Mouse (Mus musculus) midbrain, embryonic 13.5 days (tissue): ENCODE measurements at regions not wholly inside any gene's neighbourhood (a gene's known extent, or its start where the extent isn't known, plus 50 kb on each side); places are given as distances from the start of the nearest gene placed in this dataset.
A peak's percentile ranks its signal among the peaks of the same experiment; 100 is the strongest.

ENCODE experiments used
- ATAC-seq: fragments of 200-750 bp; cut with Nextera tagmentation; 2 replicates; pipeline ENCODE4 v1.8.0; 2017; ENCODE audit warnings: mild to moderate bottlenecking, moderate TSS enrichment, moderate library complexity
- H3K27ac ChIP-seq: fragments of 300-500 bp; sonication (generic); 2 replicates; pipeline ENCODE4 v1.5.1; 2015; ENCODE audit warnings: inconsistent platforms, mild to moderate bottlenecking, moderate library complexity
- H3K27me3 ChIP-seq: fragments of 300-500 bp; sonication (generic); 2 replicates; pipeline ENCODE4 v1.6.1; 2015; ENCODE audit warnings: mild to moderate bottlenecking, inconsistent platforms
- H3K36me3 ChIP-seq: fragments of 300-500 bp; sonication (generic); 2 replicates; pipeline ENCODE4 v1.6.1; 2015; ENCODE audit warnings: mild to moderate bottlenecking, inconsistent platforms
- H3K4me1 ChIP-seq: fragments of 300-500 bp; sonication (generic); replicated peaks from 2 replicates; pipeline ENCODE4 v1.6.1; 2015; ENCODE audit warnings: inconsistent platforms
- H3K4me2 ChIP-seq: fragments of 300-500 bp; sonication (generic); replicated peaks from 2 replicates; pipeline ENCODE4 v1.6.1; 2015; ENCODE audit warnings: moderate library complexity, mild to moderate bottlenecking, inconsistent platforms
- H3K4me3 ChIP-seq: fragments of 300-500 bp; sonication (generic); replicated peaks from 2 replicates; pipeline ENCODE4 v1.5.1; 2015; ENCODE audit warnings: mild to moderate bottlenecking, inconsistent platforms
- H3K9ac ChIP-seq: fragments of 300-500 bp; sonication (generic); replicated peaks from 2 replicates; pipeline ENCODE4 v1.6.1; 2015; ENCODE audit warnings: mild to moderate bottlenecking, inconsistent platforms
- H3K9me3 ChIP-seq: fragments of 300-500 bp; sonication (generic); 2 replicates; pipeline ENCODE4 v1.6.1; 2016; ENCODE audit warnings: mild to moderate bottlenecking, inconsistent platforms
- WGBS: fragments of 180-500 bp; shearing (Covaris S2); methylation state at CpG from one replicate; pipeline ENCODE4 v1.1.7; 2015; 5-methylcytosine and 5-hydroxymethylcytosine counted together

DNA sequence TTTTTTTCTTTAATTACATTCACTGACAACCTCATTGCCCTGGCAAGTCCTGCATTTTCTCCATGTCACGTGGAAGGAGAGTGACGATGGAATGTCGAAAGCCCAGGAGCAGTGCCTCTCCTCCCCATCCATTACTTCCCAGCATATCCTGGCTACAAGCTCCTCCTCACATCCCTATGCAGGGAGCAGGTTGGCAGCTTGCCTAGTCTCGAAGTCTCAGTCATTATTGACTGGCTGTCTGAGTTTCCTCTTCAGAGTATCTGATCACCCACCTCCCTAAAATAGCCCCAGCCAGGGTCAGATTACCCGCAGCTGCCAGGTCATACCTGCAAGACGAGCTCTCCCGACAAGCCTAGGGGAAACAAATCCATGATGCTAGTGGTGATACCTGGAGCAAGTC lies 83.7 kb upstream of the Galnt15 start:
- no peak overlapping the region for H3K4me2 ChIP-seq
- no peaks in the 10 kb centered on the region for H3K9me3 ChIP-seq
- H3K27me3 ChIP-seq: no peaks in the 10 kb centered on the region
- ATAC-seq: no peak
- 82% methylated on average over 7 of the region's 7 CpGs for WGBS
- peaks cover 9% of the 10 kb centered on the region; the same call in 1 of the 2 replicates for H3K4me1 ChIP-seq
- H3K27ac ChIP-seq: no peak overlapping the region
- no peak overlapping the region for H3K4me3 ChIP-seq
- H3K9ac ChIP-seq: no peak overlapping the region
- H3K36me3 ChIP-seq: no peaks in the 10 kb centered on the region

DNA sequence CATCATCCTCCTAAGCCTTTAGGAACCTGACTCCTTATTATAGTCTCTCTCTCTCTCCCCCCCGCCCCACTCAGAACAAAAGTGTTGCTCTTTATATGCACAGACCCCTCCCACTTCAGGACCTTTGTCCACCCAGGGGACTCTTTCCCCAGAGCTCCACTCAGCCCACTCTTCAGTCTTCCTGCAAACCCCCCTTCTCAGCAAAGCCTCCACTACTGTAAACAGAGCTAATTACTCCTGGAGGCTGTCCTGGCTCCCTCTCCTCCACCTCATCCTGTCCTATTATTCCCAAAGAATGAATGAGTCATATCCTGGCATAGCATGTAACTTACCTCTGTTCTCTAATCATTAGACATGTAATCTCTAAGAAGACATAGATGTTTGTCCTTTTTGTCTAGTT lies 82.8 kb upstream of the Galnt15 start:
- H3K4me2 ChIP-seq: no peak overlapping the region
- 56% methylated on average over 1 of the region's 1 CpGs for WGBS
- H3K27ac ChIP-seq: no peak overlapping the region
- no peaks in the 10 kb centered on the region for H3K27me3 ChIP-seq
- no peaks in the 10 kb centered on the region for H3K36me3 ChIP-seq
- no peaks in the 10 kb centered on the region for H3K9me3 ChIP-seq
- peak; percentile 37; the same call in 1 of the 2 replicates for ATAC-seq
- peaks cover 9% of the 10 kb centered on the region; the same call in 1 of the 2 replicates for H3K4me1 ChIP-seq
- no peak overlapping the region for H3K9ac ChIP-seq
- H3K4me3 ChIP-seq: no peak overlapping the region

DNA sequence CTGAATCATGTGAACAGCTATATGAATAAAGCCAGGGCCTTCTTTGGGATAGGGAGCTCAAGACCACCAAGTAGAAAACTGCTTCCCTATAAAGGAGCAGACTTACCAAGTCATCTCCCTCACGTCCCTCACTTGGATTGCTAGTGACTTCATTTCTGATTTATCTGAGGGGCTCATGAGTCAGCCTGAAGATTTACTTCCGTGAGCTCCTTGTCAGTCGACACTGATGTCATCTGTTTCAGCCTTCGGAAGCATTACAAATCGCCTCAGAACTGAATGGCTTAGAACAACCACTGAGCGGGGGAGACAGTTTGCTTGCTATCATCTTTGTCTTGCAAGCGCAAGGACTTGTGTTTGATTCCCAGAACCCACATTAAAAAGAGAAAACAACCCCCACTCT lies 81.5 kb upstream of the Galnt15 start:
- no peak overlapping the region for H3K4me2 ChIP-seq
- H3K27ac ChIP-seq: 0 out of 2 replicates have a peak overlapping the region, but pooled peaks have one; percentile 35
- no peaks in the 10 kb centered on the region for H3K27me3 ChIP-seq
- H3K9me3 ChIP-seq: no peaks in the 10 kb centered on the region
- peaks cover 9% of the 10 kb centered on the region; the same call in 1 of the 2 replicates for H3K4me1 ChIP-seq
- no peak for ATAC-seq
- no peak overlapping the region for H3K4me3 ChIP-seq
- 25% methylated on average over 7 of the region's 7 CpGs for WGBS
- no peaks in the 10 kb centered on the region for H3K36me3 ChIP-seq
- no peak overlapping the region for H3K9ac ChIP-seq

DNA sequence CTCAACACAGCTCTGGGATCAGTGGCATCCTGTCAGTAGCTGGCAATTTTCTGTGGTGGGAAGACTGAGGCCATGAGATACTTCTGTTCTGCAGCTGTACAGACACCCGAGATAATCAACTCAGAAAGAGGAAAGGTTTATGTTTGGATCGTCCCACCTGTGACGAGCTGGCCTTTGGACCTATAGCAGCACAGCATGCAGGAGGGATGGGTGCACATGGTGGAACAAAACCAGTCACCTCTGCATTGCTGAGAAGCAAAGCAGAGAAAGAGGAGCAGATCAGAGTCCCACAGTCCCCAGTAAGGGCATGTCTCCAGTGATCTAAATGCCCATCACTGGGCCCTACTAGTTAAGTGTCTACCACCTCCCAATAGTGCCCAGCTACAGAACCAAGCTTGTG lies 76.9 kb upstream of the Galnt15 start:
- Histone ChIP-seq H3K4me2 (no peak overlapping the region), H3K27me3 (no peaks in the 10 kb centered on the region), H3K9ac (no peak overlapping the region), H3K9me3 (no peaks in the 10 kb centered on the region), H3K36me3 (no peaks in the 10 kb centered on the region), H3K4me1 (0 out of 2 replicates have a peak, but pooled peaks cover 5% of the 10 kb centered on the region), H3K4me3 (no peak overlapping the region), H3K27ac (no peak overlapping the region)
- ATAC-seq: no peak
- WGBS: 77% methylated on average over 3 of the region's 3 CpGs

DNA sequence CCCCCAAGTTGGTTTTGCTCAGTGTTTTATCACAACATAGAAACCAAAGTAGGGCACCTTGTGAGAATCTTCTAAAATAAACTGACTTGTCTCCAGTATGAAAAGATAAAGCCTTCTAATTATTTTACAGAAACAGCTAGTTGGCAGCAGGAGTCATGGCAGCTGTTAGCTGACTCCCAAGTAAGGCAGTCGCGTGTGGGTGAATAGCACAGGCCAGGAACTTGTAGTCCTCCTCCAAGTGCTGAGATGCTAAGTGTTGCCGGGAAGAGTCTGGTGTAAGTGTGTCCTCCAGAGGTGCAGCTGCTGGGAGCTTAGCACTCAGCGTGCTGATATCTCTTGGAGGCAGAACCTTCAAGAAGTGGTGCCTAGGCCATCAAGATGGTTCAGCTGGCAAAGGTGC lies 75.0 kb upstream of the Galnt15 start:
- Histone ChIP-seq H3K4me1 (no peaks in the 10 kb centered on the region), H3K9ac (no peak overlapping the region), H3K27ac (no peak overlapping the region), H3K4me2 (no peak overlapping the region), H3K9me3 (no peaks in the 10 kb centered on the region), H3K4me3 (no peak overlapping the region), H3K27me3 (no peaks in the 10 kb centered on the region), H3K36me3 (no peaks in the 10 kb centered on the region)
- no peak for ATAC-seq
- 89% methylated on average over 4 of the region's 4 CpGs for WGBS

DNA sequence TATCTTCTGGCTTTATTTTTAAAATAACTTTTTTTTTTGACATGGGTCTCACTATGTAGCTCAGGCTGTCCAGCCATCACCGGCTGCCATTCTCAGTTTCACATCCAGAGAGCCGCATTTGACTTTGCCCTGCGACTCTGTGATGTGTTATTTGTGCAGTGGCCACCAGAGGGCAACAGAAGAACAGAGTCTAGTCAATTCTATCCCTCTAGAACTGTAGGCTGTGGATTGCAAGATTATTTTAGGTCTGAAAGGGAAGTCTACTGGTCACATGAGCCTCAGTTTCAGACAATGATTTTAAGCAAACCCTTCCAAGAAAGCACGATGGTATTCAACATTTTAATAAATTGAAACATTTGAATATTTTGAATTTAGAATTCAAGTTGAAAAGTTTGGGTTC lies 73.8 kb upstream of the Galnt15 start:
- no peak overlapping the region for H3K4me2 ChIP-seq
- no peak overlapping the region for H3K9ac ChIP-seq
- H3K27ac ChIP-seq: no peak overlapping the region
- H3K4me3 ChIP-seq: no peak overlapping the region
- H3K4me1 ChIP-seq: no peaks in the 10 kb centered on the region
- 6% methylated on average over 4 of the region's 4 CpGs for WGBS
- H3K9me3 ChIP-seq: no peaks in the 10 kb centered on the region
- H3K36me3 ChIP-seq: no peaks in the 10 kb centered on the region
- H3K27me3 ChIP-seq: no peaks in the 10 kb centered on the region
- peak; percentile 80 for ATAC-seq

DNA sequence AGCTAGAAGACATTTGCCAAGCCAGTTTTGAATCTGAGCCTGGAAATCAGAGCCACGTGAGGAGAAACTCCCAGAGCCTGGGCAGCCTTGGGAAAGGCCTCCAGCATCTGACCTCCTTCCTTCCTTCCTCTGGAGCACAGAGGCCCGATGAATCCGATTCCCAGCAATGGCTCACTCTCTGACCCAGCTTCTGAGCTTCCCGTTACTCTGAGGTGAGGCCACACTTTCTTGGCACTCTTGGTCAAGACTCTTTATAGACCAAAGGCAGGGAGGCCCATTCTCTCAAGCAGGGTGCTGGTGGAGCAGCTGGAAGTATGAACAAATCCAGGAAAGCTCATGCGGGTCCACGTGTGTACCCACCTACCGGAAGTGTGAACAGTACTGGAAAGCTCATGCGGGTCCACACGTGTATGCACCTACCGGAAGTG lies 71.6 kb upstream of the Galnt15 start:
- Histone ChIP-seq H3K4me3 (no peak overlapping the region), H3K4me1 (no peaks in the 10 kb centered on the region), H3K4me2 (no peak overlapping the region), H3K9ac (no peak overlapping the region), H3K36me3 (no peaks in the 10 kb centered on the region), H3K27ac (no peak overlapping the region), H3K27me3 (no peaks in the 10 kb centered on the region), H3K9me3 (no peaks in the 10 kb centered on the region)
- no peak for ATAC-seq
- 93% methylated on average over 10 of the region's 10 CpGs for WGBS

DNA sequence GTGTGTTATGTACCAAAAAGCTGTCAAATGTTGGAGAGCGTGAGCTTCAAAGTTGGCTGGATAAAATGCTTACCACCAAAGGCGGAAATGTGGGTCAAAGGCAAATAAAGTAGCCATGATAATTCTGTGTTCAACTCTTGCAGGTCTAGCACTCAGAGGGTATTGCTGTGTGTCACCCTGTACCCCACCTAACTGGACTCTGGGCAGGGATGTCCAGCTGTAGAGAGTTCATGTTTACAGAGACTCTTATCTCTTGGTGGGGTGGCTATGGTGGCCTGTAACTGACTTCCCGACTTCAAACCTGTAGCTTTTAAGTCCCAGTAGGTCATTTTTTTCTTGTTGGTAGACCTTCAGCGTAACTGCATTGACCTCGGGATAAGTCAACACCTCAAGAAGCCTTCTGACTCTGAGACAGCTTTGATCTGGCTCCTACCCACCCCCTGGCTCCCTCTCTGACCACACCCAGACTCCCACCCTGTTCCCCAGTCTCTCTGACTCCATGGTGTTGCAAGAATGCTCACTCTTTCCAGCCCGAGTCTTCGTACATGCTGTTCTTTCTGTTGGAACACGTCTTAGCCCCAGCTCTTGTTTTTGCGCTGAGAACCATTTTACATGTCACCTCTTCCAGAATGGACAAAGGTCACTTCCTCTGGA lies 68.5 kb upstream of the Galnt15 start:
- Histone ChIP-seq H3K36me3 (no peaks in the 10 kb centered on the region), H3K9me3 (no peaks in the 10 kb centered on the region), H3K27ac (no peak overlapping the region), H3K4me2 (no peak overlapping the region), H3K9ac (no peak overlapping the region), H3K27me3 (no peaks in the 10 kb centered on the region), H3K4me1 (no peaks in the 10 kb centered on the region), H3K4me3 (no peak overlapping the region)
- no peak for ATAC-seq
- WGBS: 95% methylated on average over 9 of the region's 9 CpGs

DNA sequence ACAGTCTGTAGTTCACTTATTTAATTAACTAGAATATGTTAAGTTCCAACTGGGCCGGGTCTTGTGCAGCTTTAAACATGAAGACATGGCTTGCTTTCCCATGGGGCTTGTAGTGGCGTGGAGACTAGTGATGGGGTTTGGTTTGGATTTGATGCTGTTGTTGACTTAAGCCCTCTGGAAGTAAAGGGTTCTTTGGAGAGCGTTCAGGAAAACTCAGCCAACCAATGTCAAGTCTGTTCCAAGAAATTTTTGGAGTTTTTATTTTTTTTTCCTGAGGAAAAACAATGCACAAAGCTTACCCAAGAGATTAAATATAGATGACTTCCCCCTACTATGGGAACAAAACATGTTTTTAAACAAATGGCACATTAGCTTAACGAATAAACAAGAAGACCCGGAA lies 67.3 kb upstream of the Galnt15 start:
- Histone ChIP-seq H3K27me3 (no peaks in the 10 kb centered on the region), H3K4me2 (no peak overlapping the region), H3K4me3 (no peak overlapping the region), H3K9me3 (no peaks in the 10 kb centered on the region), H3K4me1 (no peaks in the 10 kb centered on the region), H3K36me3 (no peaks in the 10 kb centered on the region), H3K27ac (no peak overlapping the region), H3K9ac (no peak overlapping the region)
- no peak for ATAC-seq
- 89% methylated on average over 5 of the region's 5 CpGs for WGBS

DNA sequence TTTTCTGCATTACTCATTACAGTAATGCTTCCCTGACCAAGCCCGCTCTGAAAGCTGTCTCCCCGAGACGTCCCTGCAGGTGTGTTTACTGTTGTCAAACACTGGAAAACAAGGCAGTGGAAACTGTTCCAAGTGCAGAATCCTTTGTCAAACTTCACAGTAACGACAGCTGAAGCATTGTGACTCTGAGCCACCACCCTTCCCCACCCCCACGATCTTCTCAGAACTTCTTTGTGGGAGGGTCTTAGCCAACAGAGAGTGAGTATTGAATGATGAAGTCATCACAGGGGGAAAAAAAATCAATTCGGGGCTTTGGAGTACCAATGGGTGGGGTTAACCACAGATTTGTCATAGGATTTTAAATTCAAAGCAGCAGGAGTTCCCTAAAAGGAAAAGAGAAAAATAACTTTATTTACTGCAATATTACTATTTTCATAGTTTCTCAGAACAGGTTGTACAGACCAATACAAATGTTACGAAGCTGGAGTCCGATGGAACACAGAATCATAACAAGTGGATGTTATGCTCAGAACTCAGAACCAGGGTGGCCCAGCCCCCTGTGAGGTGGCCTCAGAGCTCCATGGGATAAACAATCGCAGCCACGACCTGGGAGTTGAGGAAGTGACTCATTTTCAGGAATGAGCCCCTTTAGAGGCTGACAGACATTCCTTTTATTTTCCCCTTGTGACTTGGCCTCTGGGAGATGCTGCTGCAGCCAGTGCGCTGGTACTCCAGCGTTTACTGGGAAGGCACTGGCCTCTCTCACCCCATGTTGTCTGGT lies 65.5 kb upstream of the Galnt15 start:
- Histone ChIP-seq H3K9ac (no peak overlapping the region), H3K36me3 (no peaks in the 10 kb centered on the region), H3K4me1 (no peaks in the 10 kb centered on the region), H3K27me3 (no peaks in the 10 kb centered on the region), H3K27ac (no peak overlapping the region), H3K4me2 (no peak overlapping the region), H3K9me3 (no peaks in the 10 kb centered on the region), H3K4me3 (no peak overlapping the region)
- ATAC-seq: no peak
- 51% methylated on average over 12 of the region's 12 CpGs for WGBS

DNA sequence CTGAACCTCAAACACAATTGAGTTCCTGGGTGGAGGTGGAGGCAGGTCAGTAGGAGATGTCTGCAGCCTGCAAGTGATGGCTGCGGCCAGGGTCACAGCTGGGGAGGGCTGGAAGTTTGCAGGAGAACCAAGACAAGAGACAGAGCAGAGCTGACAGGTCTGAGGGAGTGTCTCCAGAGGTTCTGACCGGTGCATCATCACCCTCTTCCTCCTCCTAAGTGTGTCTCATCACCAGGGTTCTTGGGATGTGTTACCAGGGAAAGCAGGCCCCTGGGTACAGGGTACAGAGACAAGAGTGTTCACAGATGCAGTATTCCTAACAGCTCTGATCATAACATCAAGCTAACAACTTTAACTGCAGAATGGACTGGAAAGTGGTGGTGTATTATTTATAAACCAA lies 64.7 kb upstream of the Galnt15 start:
- Histone ChIP-seq H3K27ac (no peak overlapping the region), H3K9me3 (no peaks in the 10 kb centered on the region), H3K4me3 (no peak overlapping the region), H3K27me3 (no peaks in the 10 kb centered on the region), H3K4me1 (no peaks in the 10 kb centered on the region), H3K36me3 (no peaks in the 10 kb centered on the region), H3K4me2 (no peak overlapping the region), H3K9ac (no peak overlapping the region)
- ATAC-seq: no peak
- 52% methylated on average over 2 of the region's 2 CpGs for WGBS

DNA sequence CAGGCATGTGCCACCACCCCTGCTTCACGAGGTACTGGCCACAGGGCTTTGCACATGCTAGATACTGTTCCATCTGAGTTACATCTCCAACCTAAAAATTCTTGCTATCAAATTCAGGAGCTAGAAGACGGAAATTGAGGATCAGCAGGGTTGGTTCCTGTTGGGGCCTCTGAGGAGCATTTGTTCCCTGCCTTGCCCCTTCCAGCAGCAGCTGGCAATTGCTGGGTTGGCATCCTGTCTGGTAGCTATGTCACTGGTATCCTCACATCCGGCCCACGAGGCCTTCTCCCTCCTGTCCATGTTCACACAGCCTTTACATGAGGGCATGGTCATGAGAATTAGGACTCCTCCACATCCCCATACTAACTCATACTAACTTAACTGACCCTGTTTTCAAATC lies 64.0 kb upstream of the Galnt15 start:
- Histone ChIP-seq H3K27ac (no peak overlapping the region), H3K9me3 (no peaks in the 10 kb centered on the region), H3K36me3 (no peaks in the 10 kb centered on the region), H3K27me3 (no peaks in the 10 kb centered on the region), H3K4me1 (no peaks in the 10 kb centered on the region), H3K4me3 (no peak overlapping the region), H3K4me2 (no peak overlapping the region), H3K9ac (no peak overlapping the region)
- no peak for ATAC-seq
- WGBS: 76% methylated on average over 4 of the region's 4 CpGs
